Mouse (Mus musculus) hindbrain, embryonic 12.5 days (tissue): ENCODE data around the gene Cfd. TPM values are rescaled to one million over a fixed set of nuclear protein-coding genes. Genes with fewer than 3 reads are reported as not detected.
A peak's percentile ranks its signal among the peaks of the same experiment; 100 is the strongest.

Source experiments
- ATAC-seq: fragments of 200-750 bp; cut with Nextera tagmentation; 2 replicates; pipeline ENCODE4 v1.8.0; 2017; ENCODE audit warnings: moderate TSS enrichment; ENCODE audit not compliant: low FRiP score
- H3K27ac ChIP-seq: fragments of 300-500 bp; sonication (generic); 2 replicates; pipeline ENCODE4 v1.5.1; 2016; ENCODE audit warnings: mild to moderate bottlenecking
- H3K27me3 ChIP-seq: fragments of 300-500 bp; sonication (generic); 2 replicates; pipeline ENCODE4 v1.6.1; 2016; ENCODE audit warnings: mild to moderate bottlenecking
- H3K36me3 ChIP-seq: fragments of 300-500 bp; sonication (generic); 2 replicates; pipeline ENCODE4 v1.6.1; 2016; ENCODE audit warnings: mild to moderate bottlenecking
- H3K4me1 ChIP-seq: fragments of 300-500 bp; sonication (generic); 2 replicates; pipeline ENCODE4 v1.6.1; 2016
- H3K4me2 ChIP-seq: fragments of 300-500 bp; sonication (generic); replicated peaks from 2 replicates; pipeline ENCODE4 v1.6.1; 2016; ENCODE audit warnings: mild to moderate bottlenecking
- H3K4me3 ChIP-seq: fragments of 300-500 bp; sonication (generic); 2 replicates; pipeline ENCODE4 v1.5.1; 2016; ENCODE audit warnings: mild to moderate bottlenecking
- H3K9ac ChIP-seq: fragments of 300-500 bp; sonication (generic); 2 replicates; pipeline ENCODE4 v1.6.1; 2016; ENCODE audit warnings: mild to moderate bottlenecking, moderate library complexity
- H3K9me3 ChIP-seq: fragments of 300-500 bp; sonication (generic); replicated peaks from 2 replicates; pipeline ENCODE4 v1.6.1; 2016; ENCODE audit warnings: mild to moderate bottlenecking
- WGBS: fragments of 180-500 bp; shearing (Covaris S2); methylation state at CpG from one replicate; pipeline ENCODE4 v1.1.7; 2016; 5-methylcytosine and 5-hydroxymethylcytosine counted together
- polyA plus RNA-seq: library from polyadenylated mRNA; unstranded; fragments of >200 nt; fragmentation: Nextera tagmentation; extraction: Ambion mirVana; gene quantifications from 2 replicates; pipeline ENCODE4 v1.2.1, GENCODE M21; 2016

Cfd gene
- polyA plus RNA-seq, 1 experiment from 2014 or later = not detected

DNA sequence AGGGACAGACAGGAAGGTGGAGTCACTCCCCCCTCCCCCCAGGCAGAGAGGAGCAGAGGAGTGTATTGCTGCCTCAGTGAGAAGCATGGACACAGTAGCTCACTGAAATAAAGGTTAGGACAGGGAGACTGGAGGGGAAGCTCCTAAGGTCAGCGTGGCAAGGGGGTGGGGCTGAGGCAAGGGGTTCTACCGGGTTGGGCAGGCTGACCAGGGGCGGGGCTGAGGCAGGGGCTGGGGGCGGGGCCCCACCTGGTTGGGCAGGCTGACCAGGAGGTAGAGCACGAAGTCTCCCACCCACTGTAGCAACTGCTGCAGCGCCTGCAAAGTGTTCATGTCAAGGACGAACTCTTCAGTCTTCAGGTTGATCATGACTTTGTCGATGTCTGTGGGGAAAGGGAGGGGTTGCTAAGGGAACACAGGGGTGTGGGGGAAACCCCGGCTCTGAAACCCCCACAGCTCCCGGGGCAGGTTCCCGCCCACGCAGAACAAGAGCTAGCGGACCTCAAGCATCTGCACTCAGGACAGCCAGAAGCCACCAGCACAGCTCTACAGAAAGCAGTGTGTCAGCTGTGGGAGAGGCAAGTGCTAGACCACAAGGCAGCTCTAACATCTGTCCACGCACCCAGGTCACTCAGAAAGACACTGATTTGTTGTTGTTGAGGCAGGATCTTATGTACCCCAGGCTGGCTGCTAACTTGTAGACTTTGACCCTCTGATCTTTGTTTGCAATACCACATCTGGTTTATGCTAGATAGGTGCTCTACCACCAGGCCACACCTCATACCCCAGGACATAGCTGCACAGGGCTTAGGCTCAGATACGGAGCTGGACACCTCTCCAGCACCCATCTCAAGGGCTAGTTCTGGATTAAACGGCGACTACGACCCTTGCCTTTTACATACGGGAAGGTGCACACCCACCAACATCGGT is 6.9 kb downstream of the Cfd start:
- Histone ChIP-seq H3K9ac (no peak overlapping the region), H3K4me3 (no peak overlapping the region), H3K4me1 (peaks cover 10% of the 10 kb centered on the region), H3K27ac (no peak overlapping the region), H3K9me3 (no peaks in the 10 kb centered on the region), H3K36me3 (peaks cover 65% of the 10 kb centered on the region), H3K4me2 (no peak overlapping the region), H3K27me3 (peaks cover 27% of the 10 kb centered on the region)
- ATAC-seq = no peak
- WGBS = 51% methylated on average over 20 of the region's 20 CpGs

DNA sequence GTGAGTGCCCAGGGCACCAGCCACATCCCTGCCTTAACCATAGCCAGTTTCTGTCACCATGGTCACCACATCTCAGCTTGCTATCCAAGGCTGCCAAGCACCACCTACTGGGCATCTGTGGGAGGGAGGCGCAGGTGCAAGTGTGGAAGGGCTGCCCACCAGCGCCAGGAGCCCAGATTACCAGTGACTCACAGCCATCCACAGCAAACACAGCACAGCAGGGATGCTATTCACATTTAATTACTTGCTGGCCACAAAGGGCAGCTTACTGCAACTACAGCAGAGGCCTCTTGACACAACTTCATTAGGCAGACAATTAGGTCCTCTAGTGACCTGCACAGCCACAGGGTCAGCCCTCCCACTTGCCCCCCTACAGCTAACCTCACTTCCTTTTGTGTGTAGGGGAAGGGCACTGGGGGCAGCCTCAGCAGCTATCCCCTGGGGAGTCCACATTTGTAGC is 10.3 kb downstream of the Cfd start:
- ATAC-seq = peak; percentile 65
- Histone ChIP-seq H3K4me1 (peaks cover 10% of the 10 kb centered on the region), H3K4me2 (no peak overlapping the region), H3K27me3 (peaks cover 34% of the 10 kb centered on the region), H3K4me3 (no peak overlapping the region), H3K36me3 (peaks cover 73% of the 10 kb centered on the region), H3K27ac (peak overlapping the region; percentile 36; the same call in 1 of the 2 replicates), H3K9ac (no peak overlapping the region), H3K9me3 (no peaks in the 10 kb centered on the region)
- 24% methylated on average over 2 of the region's 2 CpGs for WGBS

DNA sequence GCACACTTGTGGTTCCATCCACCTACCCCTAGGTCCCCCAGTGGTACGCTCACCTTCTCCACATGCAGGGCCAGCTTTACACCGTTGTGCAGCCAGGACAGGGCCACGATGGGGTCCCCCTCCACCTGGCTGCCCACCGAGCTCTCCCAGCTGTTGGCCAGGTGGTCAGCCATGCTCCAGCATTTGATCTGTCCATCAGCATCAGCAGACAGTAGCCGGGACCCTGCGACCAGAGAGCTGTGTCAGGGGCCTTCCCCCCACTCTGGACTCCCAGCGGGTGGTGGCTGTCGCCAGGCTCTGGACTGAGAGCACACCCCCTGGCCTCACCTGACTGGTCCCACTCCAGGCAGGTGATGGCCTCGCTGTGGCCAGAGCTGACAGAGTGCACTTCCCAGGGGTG is 16.1 kb downstream of the Cfd start:
- H3K9ac ChIP-seq = no peak overlapping the region
- H3K9me3 ChIP-seq = no peaks in the 10 kb centered on the region
- WGBS = 87% methylated on average over 9 of the region's 9 CpGs
- H3K4me1 ChIP-seq = peaks cover 11% of the 10 kb centered on the region
- ATAC-seq = no peak
- H3K4me2 ChIP-seq = no peak overlapping the region
- H3K27me3 ChIP-seq = peaks cover 11% of the 10 kb centered on the region
- no peak overlapping the region for H3K27ac ChIP-seq
- H3K36me3 ChIP-seq = peaks cover 59% of the 10 kb centered on the region
- no peak overlapping the region for H3K4me3 ChIP-seq

DNA sequence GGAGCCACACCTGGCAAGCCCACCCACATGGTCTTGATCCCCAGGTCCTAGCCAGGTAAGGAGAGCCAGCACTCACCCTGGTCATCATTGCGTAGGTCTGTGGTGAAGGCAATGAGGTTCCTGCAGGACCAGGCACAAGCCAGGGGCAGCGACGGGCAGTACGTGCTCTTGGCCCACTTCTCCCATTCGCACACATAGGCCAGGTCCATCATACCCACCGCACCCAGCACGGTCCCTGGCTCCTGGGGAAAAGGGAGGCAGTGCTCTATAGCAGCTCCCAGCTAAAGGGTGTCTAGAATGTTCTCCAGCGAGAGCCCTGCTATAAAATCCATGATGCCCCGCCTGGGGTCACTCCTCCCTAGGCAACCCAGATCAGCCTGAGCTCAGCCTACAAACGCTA is 16.8 kb downstream of the Cfd start:
- Histone ChIP-seq H3K4me2 (0 out of 2 replicates have a peak overlapping the region, but pooled peaks have one; percentile 46), H3K9ac (0 out of 2 replicates have a peak overlapping the region, but pooled peaks have one; percentile 32), H3K27me3 (peaks cover 9% of the 10 kb centered on the region), H3K36me3 (peaks cover 62% of the 10 kb centered on the region), H3K4me3 (peak overlapping the region; percentile 55; the same call in 1 of the 2 replicates), H3K27ac (no peak overlapping the region), H3K4me1 (peaks cover 11% of the 10 kb centered on the region), H3K9me3 (no peaks in the 10 kb centered on the region)
- ATAC-seq = no peak
- WGBS = 94% methylated on average over 10 of the region's 10 CpGs

DNA sequence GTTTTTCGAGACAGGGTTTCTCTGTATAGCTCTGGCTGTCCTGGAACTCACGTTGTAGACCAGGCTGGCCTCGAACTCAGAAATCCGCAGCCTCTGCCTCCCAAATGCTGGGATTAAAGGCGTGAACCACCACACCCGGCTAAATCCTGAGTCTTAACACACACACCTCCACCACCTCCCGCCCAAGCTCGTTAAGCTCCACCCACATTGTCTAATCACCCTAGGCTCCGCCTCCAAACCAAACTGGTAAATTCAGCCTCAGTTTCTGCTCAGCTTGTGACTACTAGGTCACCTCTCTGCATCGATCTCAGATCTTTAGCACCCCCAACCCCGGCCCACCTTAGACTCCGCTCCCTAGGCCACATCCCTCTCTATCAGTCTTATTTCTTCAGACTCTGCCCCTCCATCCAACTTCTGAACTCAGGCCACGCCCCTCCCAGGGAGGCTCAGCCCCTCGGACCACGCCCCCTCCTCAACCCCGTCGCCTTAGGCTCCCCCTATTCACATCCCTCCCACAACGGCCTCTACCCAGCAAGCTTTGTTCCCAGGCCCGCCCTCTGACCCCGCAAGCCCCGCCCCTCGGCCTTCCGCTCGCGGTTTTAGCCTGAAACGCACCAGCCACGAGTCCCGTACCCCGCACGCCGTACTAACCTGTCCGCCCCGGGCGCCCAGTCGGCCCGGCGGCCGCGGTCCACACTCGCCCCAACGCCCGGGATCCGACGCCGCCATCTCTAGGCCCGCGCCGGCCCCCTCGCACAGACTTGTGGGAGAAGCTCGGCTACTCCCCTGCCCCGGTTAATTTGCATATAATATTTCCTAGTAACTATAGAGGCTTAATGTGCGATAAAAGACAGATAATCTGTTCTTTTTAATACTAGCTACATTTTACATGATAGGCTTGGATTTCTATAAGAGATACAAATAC is 17.8 kb downstream of the Cfd start, which contains the start of gene Med16:
TSS of gene Med16 (minus strand) at position 757 of the 925 bp plus-strand sequence.
- Histone ChIP-seq H3K9ac (peak within 1 kb of the TSS; percentile 78), H3K36me3 (peaks cover 59% of the 10 kb centered on the region), H3K27ac (peak within 1 kb of the TSS; percentile 96), H3K27me3 (no peaks in the 10 kb centered on the region), H3K4me1 (peaks cover 11% of the 10 kb centered on the region), H3K4me3 (peak within 1 kb of the TSS; percentile 55), H3K4me2 (peak within 1 kb of the TSS; percentile 46), H3K9me3 (no peaks in the 10 kb centered on the region)
- peak; percentile 92 for ATAC-seq
- WGBS = 1% methylated on average over 52 of the region's 52 CpGs

DNA sequence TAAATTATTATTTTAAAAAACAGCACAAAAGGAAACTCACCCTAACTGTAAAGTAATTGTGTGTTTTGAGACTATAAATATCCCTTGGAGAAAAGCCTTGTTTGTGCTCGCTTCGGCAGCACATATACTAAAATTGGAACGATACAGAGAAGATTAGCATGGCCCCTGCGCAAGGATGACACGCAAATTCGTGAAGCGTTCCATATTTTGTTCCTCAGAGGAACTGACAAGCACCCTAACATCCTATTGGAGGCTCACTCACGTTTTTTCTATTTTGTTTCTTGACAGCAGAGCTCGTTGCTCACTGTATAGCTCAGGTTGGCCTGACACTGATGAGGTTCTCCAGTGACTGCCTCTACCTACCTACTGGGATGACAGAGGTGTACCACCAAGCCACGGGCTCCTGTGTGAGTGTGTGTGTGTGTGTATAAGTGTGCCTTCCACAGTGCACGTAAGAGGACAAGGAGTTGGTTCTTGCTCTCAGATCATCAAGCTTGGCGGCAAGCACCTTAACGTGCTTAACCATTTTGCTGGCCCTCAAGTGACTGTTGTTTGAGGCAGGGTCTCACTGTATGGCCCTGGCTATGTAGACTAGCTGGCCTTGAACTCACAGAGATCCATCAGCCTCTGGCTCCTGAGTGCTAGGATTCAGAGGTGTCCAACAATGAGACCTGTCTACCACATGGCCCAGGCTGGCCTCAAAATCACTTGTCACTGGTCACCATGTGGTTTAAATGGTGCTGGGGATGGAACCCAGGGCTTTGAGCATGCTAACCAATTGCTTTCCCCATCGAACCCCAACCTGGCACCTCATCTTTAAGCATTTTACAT is 18.7 kb downstream of the Cfd start:
- Histone ChIP-seq H3K27ac (peak overlapping the region; percentile 96), H3K4me2 (peak overlapping the region; percentile 46), H3K27me3 (no peaks in the 10 kb centered on the region), H3K4me1 (peaks cover 13% of the 10 kb centered on the region), H3K4me3 (peak overlapping the region; percentile 55; the same call in 1 of the 2 replicates), H3K9ac (peak overlapping the region; percentile 27), H3K36me3 (peaks cover 53% of the 10 kb centered on the region), H3K9me3 (no peaks in the 10 kb centered on the region)
- WGBS = 24% methylated on average over 14 of the region's 14 CpGs
- ATAC-seq = peak; percentile 54

DNA sequence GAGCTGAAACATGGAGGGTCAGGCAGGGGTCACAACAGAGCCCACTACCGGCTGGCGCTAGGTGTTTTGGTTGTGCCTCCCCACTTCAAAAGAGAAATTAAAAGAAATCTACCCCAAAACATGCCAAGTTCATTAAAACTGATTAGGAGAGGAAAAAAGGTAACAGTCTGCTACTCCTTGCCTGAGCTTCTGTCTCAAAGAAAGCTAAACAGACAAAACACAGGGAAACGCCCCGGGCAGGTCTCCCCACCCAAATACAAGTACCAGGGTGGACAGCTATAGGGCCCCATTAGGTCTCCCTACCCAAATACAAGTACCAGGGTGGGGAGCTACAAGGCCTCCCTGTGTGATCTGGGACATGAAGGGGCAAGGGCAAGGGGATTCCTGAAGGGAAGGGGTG is 19.9 kb downstream of the Cfd start, which contains the start of gene Gm26602:
TSS of gene Gm26602 (plus strand) at position 301 of the 400 bp plus-strand sequence.
- H3K4me3 ChIP-seq = no peak within 1 kb of the TSS
- no peak within 1 kb of the TSS for H3K4me2 ChIP-seq
- peak within 1 kb of the TSS; percentile 77; the same call in 1 of the 2 replicates for H3K27ac ChIP-seq
- peaks cover 44% of the 10 kb centered on the region for H3K36me3 ChIP-seq
- no peak within 1 kb of the TSS for H3K9ac ChIP-seq
- H3K4me1 ChIP-seq = peaks cover 26% of the 10 kb centered on the region
- 96% methylated on average over 4 of the region's 4 CpGs for WGBS
- ATAC-seq = no peak
- no peaks in the 10 kb centered on the region for H3K9me3 ChIP-seq
- H3K27me3 ChIP-seq = no peaks in the 10 kb centered on the region

DNA sequence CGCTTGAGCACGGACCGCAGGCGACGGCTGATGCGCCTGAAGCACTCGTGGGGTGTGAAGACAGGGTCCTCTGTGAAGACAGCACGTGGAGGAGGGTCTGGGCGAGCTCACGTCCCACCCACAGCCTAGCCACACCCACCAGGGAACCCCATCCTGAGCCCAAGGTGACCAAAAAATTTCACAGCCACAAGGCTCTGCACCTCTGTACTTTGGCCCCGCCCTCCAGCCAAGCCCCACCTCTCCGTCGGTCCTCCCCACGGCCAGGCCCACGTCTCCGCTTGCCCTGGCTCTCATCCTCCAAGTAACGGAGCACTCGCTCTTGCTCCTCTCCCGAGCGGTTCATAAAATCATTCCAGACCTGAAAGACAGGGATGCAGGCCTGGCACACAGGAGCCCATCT is 21.8 kb downstream of the Cfd start:
- Histone ChIP-seq H3K27ac (no peak overlapping the region), H3K27me3 (peaks cover 4% of the 10 kb centered on the region), H3K36me3 (peaks cover 27% of the 10 kb centered on the region), H3K9me3 (no peaks in the 10 kb centered on the region), H3K4me1 (peaks cover 37% of the 10 kb centered on the region), H3K9ac (no peak overlapping the region), H3K4me2 (no peak overlapping the region), H3K4me3 (no peak overlapping the region)
- no peak for ATAC-seq
- 69% methylated on average over 20 of the region's 20 CpGs for WGBS

DNA sequence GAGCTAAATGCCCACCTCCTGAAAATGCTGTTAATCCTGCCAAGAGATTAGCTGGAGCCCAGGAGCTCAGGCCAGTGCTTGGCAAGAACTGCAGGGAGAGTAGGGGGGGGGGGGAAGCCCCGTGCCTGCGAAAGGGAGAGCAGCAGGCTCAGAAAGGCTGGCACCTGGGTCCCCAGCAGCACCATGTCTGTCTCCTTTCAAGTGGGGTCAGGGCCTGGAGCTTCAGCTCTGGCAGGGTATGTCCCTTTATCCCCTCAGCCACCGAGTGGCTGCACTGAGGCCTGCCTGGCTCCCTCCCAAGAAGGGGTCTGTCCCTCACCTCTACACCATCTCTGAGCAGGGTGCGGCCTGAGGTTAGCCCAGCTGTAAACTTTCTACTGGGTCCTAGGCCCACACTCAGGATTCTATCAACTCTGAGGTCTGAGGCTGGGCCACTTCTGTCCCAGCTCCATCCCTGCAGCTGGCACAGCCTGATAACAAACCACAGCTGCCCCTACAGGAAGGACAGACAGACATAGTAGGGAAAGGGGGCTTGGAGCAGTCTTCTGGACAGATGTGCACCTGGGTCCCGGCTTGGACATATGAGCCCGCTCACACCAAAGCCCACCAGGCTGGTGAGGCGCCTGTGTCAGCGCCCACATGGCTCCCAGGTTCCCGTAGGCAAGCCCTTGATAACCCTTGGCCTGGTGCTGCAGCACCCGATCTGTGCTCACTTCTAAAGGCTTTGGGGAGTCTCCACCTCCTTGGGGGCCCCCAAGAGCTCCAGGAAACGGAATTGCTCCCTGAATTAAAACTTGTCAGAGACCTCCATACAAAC is 23.7 kb downstream of the Cfd start:
- Histone ChIP-seq H3K4me1 (peaks cover 43% of the 10 kb centered on the region), H3K27ac (no peak overlapping the region), H3K4me3 (no peak overlapping the region)

DNA sequence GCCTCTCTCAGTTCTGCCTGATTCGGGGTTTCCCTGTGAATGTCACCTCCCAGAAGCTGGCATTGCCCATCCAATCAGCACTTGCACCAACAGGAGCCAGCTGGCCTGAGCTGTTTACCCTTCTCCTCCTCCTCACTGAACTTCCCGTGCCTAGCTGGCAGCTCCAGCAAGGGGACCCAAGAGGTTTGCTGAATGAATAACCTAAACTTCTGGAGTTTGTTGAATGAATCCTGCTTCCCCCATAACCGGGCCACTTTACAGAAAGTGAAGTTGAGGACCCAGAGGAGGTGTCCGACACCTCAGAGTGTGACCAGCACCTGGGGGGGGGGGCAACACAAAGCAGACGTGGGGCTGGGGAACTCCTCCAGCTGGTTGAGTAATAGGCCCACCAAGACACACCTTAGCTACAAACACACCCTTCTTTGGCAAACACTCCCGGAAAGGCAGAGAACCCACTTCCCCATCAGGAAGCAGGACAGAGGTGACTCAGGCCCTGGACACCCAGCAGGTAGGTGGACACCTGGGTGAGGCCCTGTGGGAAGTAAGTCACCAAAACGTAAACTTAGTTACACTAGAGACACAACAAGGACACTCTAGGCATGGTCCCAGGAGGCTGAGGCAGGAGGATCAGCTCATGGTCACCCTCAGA is 24.4 kb downstream of the Cfd start:
- H3K27ac ChIP-seq = no peak overlapping the region
- WGBS = 82% methylated on average over 7 of the region's 7 CpGs
- no peak overlapping the region for H3K4me3 ChIP-seq
- H3K4me1 ChIP-seq = peaks cover 47% of the 10 kb centered on the region
- no peak for ATAC-seq
- peak overlapping the region; percentile 45; the same call in 1 of the 2 replicates for H3K9ac ChIP-seq
- peaks cover 27% of the 10 kb centered on the region for H3K36me3 ChIP-seq
- H3K9me3 ChIP-seq = no peaks in the 10 kb centered on the region; the same call in 1 of the 2 replicates
- H3K27me3 ChIP-seq = peaks cover 30% of the 10 kb centered on the region
- peak overlapping the region; percentile 98 for H3K4me2 ChIP-seq

More for the DNA sequence above, 23.7 kb downstream of the Cfd start:
- H3K27me3 ChIP-seq = peaks cover 23% of the 10 kb centered on the region
- no peak for ATAC-seq
- no peaks in the 10 kb centered on the region; the same call in 1 of the 2 replicates for H3K9me3 ChIP-seq
- H3K36me3 ChIP-seq = peaks cover 27% of the 10 kb centered on the region
- peak overlapping the region; percentile 98; the same call in 1 of the 2 replicates for H3K4me2 ChIP-seq
- H3K9ac ChIP-seq = peak overlapping the region; percentile 45; the same call in 1 of the 2 replicates
- WGBS = 69% methylated on average over 11 of the region's 11 CpGs
